Mouse (Mus musculus): ENCODE measurements around the gene Slc25a17. TPM values are rescaled to one million over a fixed set of nuclear protein-coding genes. Genes with fewer than 3 reads are reported as not detected.

Gene Slc25a17
- polyA plus RNA-seq, 1 experiment from 2014 or later = 122 TPM

DNA sequence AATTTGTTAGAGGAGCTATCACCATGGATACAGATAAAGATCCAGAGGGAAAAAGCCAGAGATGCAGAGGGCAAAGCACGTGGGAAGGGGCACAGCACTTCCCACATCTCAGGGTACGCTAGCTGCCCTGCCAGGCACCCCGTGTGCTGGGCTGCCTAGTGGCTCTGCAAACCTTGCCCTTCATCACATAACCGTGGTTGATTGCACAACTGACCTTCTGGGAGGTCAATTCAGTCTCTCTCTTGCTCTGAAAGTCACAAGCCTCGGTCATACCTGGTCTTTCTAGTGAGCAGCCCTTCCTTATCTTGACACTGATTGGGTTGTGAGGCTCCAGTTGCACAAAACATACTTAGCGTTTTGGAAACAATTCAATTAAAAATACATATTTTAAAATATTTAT is 62.4 kb downstream of the Slc25a17 start:
- WGBS = 78% methylated on average over 6 of the region's 6 CpGs
- H3K4me2 ChIP-seq = no peak overlapping the region
- ATAC-seq (replicated peaks; ENCODE audit: low FRiP score) = no peak

DNA sequence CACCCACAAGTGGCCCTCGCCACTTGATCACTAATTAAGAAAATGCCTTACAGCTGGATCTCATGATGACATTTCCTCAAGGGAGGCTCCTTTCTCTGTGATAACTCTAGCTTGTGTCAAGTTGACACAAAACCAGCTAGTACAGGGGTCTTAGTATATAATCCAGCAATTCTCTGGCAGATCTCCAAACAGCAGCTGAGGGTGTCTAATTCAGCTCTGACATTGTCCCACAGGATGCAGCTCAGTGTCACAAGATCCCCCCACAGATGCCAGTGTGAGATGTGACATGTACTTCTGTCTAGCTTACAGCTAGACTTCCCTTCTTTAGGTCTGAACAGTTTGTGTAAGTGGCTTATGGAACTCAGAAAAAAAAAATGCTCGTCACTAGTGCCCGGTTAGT is 63.1 kb downstream of the Slc25a17 start:
- 88% methylated on average over 3 of the region's 3 CpGs for WGBS
- ATAC-seq (replicated peaks; ENCODE audit: low FRiP score) = no peak

More for the DNA sequence above, 62.4 kb downstream of the Slc25a17 start:
- H3K9ac ChIP-seq = no peak overlapping the region
- no peak overlapping the region for H3K4me3 ChIP-seq (replicated peaks)
- peaks cover 15% of the 10 kb centered on the region for H3K4me1 ChIP-seq
- H3K36me3 ChIP-seq = no peaks in the 10 kb centered on the region
- H3K9me3 ChIP-seq (replicated peaks) = no peaks in the 10 kb centered on the region
- no peak overlapping the region for H3K27ac ChIP-seq
- no peaks in the 10 kb centered on the region for H3K27me3 ChIP-seq

DNA sequence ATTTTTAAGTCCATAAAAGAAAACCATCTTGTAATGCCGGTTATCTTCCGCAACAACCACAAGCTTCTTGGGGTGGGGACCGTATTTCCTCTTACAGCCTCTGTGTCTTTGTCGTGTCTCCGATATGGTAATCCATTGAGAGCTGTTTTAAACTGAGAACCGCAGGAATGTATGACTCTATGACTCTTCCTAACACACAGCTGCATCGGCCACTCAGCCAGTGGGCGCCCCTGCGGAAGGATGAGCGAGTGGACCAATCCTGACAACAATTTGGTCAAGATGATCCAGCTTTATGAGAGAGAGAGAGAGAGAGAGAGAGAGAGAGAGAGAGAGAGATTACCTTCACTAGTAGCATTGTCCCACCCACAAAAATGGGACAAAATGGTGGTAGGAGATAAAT is 65.7 kb downstream of the Slc25a17 start:
- Histone ChIP-seq H3K27me3 (no peaks in the 10 kb centered on the region), H3K4me2 (no peak overlapping the region), H3K9ac (no peak overlapping the region), H3K9me3 (replicated peaks) (no peaks in the 10 kb centered on the region), H3K27ac (no peak overlapping the region), H3K4me1 (no peaks in the 10 kb centered on the region), H3K4me3 (replicated peaks) (no peak overlapping the region), H3K36me3 (no peaks in the 10 kb centered on the region)
- ATAC-seq (replicated peaks; ENCODE audit: low FRiP score) = no peak
- WGBS = 94% methylated on average over 10 of the region's 10 CpGs

More for the DNA sequence above, 63.1 kb downstream of the Slc25a17 start:
- Histone ChIP-seq H3K9ac (no peak overlapping the region), H3K27me3 (no peaks in the 10 kb centered on the region), H3K4me3 (replicated peaks) (no peak overlapping the region), H3K27ac (no peak overlapping the region), H3K4me2 (no peak overlapping the region), H3K36me3 (no peaks in the 10 kb centered on the region), H3K4me1 (peaks cover 15% of the 10 kb centered on the region), H3K9me3 (replicated peaks) (no peaks in the 10 kb centered on the region)

DNA sequence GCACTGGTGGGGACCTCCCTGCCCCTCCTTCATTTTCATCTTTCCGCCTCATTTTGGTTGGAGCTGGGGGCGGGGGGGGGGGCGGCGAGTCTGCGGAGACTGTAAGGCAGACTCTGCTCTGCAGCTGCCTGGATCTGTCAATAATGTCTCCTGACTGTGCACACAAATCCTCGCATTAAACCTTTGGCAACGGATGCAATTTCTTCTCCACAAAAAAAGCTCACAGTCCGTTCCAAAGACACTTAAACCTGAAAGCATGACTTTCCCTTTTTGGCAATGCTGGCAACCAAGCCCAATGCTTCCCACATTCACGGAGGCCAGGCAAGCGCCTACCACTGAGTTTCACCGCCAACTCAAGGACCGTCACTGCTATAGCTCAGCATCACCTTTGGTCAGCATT is 66.2 kb downstream of the Slc25a17 start:
- 86% methylated on average over 12 of the region's 12 CpGs for WGBS
- H3K4me1 ChIP-seq = no peaks in the 10 kb centered on the region
- H3K27ac ChIP-seq = no peak overlapping the region
- H3K36me3 ChIP-seq = no peaks in the 10 kb centered on the region
- H3K9ac ChIP-seq = no peak overlapping the region
- H3K27me3 ChIP-seq = no peaks in the 10 kb centered on the region
- no peak overlapping the region for H3K4me2 ChIP-seq
- H3K9me3 ChIP-seq (replicated peaks) = no peaks in the 10 kb centered on the region
- no peak overlapping the region for H3K4me3 ChIP-seq (replicated peaks)
- no peak for ATAC-seq (replicated peaks; ENCODE audit: low FRiP score)

DNA sequence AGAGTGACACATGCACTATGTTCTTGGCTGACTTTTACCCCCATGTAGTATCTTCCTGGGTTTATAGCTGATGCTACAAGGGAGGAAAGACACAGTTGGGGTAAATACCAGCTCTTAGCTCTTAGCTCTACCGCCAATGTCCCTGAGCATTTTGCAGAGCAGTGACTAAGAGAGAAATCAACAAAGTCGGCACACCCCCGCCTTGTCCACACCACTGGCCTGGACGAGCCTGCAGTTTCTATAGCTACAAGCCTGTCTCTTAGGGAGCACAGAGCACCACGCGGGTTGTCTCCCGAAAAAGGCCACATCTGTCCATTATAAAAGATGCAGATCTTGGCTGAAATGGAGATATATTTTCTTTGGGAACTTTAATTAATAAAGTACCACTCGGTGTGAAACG is 69.9 kb downstream of the Slc25a17 start:
- H3K4me2 ChIP-seq = no peak overlapping the region
- H3K36me3 ChIP-seq = no peaks in the 10 kb centered on the region
- H3K9ac ChIP-seq = no peak overlapping the region
- H3K4me1 ChIP-seq = no peaks in the 10 kb centered on the region
- H3K27me3 ChIP-seq = no peaks in the 10 kb centered on the region
- ATAC-seq (replicated peaks; ENCODE audit: low FRiP score) = no peak
- no peak overlapping the region for H3K4me3 ChIP-seq (replicated peaks)
- no peaks in the 10 kb centered on the region for H3K9me3 ChIP-seq (replicated peaks)
- no peak overlapping the region for H3K27ac ChIP-seq
- 79% methylated on average over 9 of the region's 9 CpGs for WGBS

DNA sequence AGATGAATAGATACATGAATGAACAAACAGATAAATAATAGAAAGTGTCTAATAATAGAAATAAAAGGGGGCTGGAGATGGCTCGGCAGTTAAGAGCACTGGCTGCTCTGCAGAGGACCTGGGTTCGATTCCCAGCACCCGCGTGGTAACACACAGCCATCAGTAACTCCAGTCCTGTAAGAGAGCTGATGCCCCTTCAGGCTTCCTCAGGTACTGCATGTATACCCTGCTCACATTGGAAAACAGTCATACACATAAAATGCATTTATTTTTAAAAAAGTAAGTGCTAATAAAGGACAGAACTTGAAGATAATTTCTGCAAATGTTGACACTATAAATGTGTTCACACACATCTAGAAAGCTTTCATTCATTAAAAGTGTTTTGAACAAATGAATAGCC is 70.4 kb downstream of the Slc25a17 start:
- H3K4me1 ChIP-seq = no peaks in the 10 kb centered on the region
- WGBS = 89% methylated on average over 4 of the region's 4 CpGs
- H3K4me2 ChIP-seq = no peak overlapping the region
- no peak for ATAC-seq (replicated peaks; ENCODE audit: low FRiP score)
- H3K9me3 ChIP-seq (replicated peaks) = no peaks in the 10 kb centered on the region
- no peak overlapping the region for H3K4me3 ChIP-seq (replicated peaks)
- no peaks in the 10 kb centered on the region for H3K36me3 ChIP-seq
- H3K9ac ChIP-seq = no peak overlapping the region
- no peaks in the 10 kb centered on the region for H3K27me3 ChIP-seq
- no peak overlapping the region for H3K27ac ChIP-seq

DNA sequence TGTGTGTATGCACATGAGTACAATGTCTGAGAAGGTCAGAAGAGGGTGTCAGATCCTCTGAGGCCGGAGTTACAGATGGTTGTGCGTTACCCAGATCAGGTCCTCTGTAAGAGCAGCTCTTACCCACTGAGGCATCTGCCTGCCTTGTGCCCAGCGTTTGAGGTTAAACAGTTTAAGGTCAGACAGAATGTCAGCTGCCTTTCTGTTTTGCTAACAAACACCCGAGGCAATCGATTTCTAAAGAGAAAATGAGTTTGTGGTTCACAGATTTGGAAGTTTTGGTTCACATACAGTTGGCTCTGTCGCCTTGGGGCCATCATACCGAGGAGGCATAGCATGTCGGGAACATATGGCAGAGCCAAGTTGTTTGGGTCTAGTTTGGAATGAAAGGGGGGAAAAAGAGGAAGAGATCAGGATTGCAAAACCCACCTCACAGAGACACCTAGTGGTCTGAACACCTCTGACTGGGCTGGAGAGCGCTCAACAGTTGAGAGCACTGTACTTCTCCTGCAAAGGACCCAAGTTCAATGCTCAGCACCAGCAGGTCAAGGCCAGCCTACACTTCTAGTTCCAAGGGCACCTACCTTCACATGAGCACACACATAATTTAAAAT is 76.4 kb downstream of the Slc25a17 start:
- no peaks in the 10 kb centered on the region for H3K36me3 ChIP-seq
- H3K27ac ChIP-seq = no peak overlapping the region
- no peaks in the 10 kb centered on the region for H3K9me3 ChIP-seq (replicated peaks)
- 75% methylated on average over 9 of the region's 9 CpGs for WGBS
- H3K27me3 ChIP-seq = no peaks in the 10 kb centered on the region
- H3K4me1 ChIP-seq = peaks cover 13% of the 10 kb centered on the region
- H3K4me2 ChIP-seq = no peak overlapping the region
- ATAC-seq (replicated peaks; ENCODE audit: low FRiP score) = no peak
- no peak overlapping the region for H3K9ac ChIP-seq
- no peak overlapping the region for H3K4me3 ChIP-seq (replicated peaks)

DNA sequence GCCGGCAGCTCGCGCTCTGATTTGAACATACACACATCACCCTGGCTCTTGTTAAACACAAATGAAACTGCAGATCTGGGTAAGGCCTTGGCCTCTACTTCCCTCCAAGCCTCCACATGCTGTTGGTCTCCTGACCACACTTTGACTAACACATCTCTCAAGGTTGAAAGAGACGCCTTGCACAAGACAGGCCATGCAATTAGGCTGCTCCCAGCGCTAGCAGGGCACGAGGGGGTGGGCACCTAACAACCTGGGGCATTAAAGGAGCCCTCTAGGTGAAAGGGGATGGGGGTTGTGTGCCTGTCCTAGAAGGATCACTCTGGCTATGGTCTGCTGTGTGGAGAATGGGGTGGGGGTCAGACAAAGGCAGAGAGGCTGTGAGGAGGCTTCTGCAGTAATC is 81.9 kb downstream of the Slc25a17 start:
- Histone ChIP-seq H3K9ac (no peak overlapping the region), H3K4me2 (0 out of 2 replicates have a peak overlapping the region, but pooled peaks have one; percentile 19), H3K9me3 (replicated peaks) (no peaks in the 10 kb centered on the region), H3K4me3 (replicated peaks) (no peak overlapping the region), H3K36me3 (no peaks in the 10 kb centered on the region), H3K27ac (peak overlapping the region; percentile 93), H3K4me1 (peaks cover 49% of the 10 kb centered on the region), H3K27me3 (no peaks in the 10 kb centered on the region)
- WGBS = 55% methylated on average over 6 of the region's 6 CpGs
- ATAC-seq (replicated peaks; ENCODE audit: low FRiP score) = no peak

DNA sequence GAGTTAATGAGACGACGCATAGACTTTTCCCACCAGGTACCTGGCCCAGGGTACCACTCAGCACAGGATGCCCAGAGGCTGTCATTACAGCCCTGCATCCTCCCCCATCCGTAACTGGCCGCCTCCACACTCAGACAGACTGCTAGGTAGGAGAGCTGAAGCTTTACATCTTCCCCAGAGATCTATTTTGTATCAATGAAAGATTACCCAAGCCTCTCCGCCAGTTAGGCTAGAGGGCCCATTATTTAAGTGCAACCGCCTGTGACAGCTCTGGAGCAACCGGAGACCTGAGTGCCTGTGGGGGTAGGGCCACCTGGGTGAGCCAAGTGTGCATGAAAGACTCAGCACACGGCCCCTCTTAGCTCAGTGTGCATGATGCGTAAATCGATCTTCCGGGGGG is 82.7 kb downstream of the Slc25a17 start:
- Histone ChIP-seq H3K9ac (no peak overlapping the region), H3K4me1 (peaks cover 52% of the 10 kb centered on the region), H3K27ac (peak overlapping the region; percentile 93), H3K27me3 (no peaks in the 10 kb centered on the region), H3K9me3 (replicated peaks) (no peaks in the 10 kb centered on the region), H3K36me3 (no peaks in the 10 kb centered on the region), H3K4me3 (replicated peaks) (no peak overlapping the region), H3K4me2 (peak overlapping the region; percentile 19)
- WGBS = 9% methylated on average over 11 of the region's 11 CpGs
- peak; percentile 95 for ATAC-seq (replicated peaks; ENCODE audit: low FRiP score)

DNA sequence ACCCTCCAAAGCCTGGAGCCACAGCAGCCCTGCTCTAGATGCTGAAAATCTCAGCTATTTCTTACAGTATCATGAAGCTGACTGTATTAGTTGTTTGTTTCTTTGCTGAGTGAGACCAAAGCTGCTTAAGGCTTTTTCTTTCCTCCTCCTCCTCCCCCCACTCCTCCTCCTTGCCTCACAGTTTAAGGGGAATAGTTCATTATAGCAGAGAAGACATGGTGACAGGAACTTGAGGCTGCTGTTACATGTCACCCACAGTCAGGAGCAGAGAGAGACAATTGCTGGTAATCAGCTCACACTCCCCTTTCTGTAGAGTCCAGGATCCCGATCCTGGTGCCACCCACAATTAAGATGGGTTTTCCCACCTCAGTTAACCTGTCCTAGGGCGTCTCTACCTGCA is 87.3 kb downstream of the Slc25a17 start:
- Histone ChIP-seq H3K36me3 (no peaks in the 10 kb centered on the region), H3K9ac (no peak overlapping the region), H3K9me3 (replicated peaks) (no peaks in the 10 kb centered on the region), H3K4me1 (peaks cover 45% of the 10 kb centered on the region), H3K4me2 (no peak overlapping the region), H3K27ac (no peak overlapping the region), H3K27me3 (no peaks in the 10 kb centered on the region), H3K4me3 (replicated peaks) (no peak overlapping the region)
- no peak for ATAC-seq (replicated peaks; ENCODE audit: low FRiP score)
- WGBS = 41% methylated on average over 2 of the region's 2 CpGs

DNA sequence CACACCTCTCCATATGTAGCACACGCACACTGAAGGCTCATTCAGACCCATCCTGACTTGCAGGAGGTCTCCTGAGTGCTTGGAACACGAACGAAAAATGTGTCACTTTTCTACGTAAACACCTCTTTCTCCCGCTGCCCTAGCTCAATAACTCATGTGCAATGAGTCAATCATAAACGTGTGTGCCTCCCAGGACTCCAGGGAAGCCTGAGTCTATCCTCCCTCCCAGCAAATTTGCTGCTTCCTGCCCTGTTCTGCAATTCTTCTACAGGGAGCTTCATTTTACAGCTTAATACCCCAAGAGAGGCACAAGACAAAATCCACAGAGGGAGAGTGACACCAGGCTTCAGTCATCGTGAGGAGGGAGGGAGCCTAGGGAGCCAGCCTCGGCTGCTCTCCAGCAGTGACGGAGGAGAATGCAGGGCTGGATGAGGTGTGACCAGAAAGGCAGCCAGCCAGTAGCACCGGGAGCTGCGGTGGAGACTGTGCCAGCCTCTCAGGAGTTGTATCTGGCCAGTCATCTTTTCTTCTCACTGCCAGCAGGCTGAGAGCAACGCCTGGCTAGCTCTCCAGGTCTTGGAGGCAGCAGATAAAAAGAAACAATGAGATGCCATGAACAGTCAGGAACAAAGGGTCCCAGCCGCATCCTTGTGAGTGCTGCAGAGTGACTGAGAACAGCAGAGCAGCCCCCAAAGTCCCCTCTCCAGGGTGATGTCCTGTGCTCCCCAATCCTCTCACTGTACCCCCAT is 88.1 kb downstream of the Slc25a17 start:
- Histone ChIP-seq H3K27ac (peak overlapping the region; percentile 57; the same call in 1 of the 2 replicates), H3K9ac (no peak overlapping the region), H3K4me1 (peaks cover 37% of the 10 kb centered on the region), H3K36me3 (no peaks in the 10 kb centered on the region), H3K9me3 (replicated peaks) (no peaks in the 10 kb centered on the region), H3K27me3 (no peaks in the 10 kb centered on the region), H3K4me3 (replicated peaks) (no peak overlapping the region), H3K4me2 (peak overlapping the region; percentile 30)
- 11% methylated on average over 13 of the region's 13 CpGs for WGBS
- ATAC-seq (replicated peaks; ENCODE audit: low FRiP score) = 0 out of 2 replicates have a peak, but pooled peaks have one; percentile 40
